Mouse (Mus musculus) E14TG2a.4 (cell line): ENCODE data around the gene Scd2.

Source experiments
- CTCF ChIP-seq: conservative IDR thresholded peaks from 2 replicates; pipeline ENCODE4 v1.5.1; 2014; ENCODE audit warnings: low read length
- NANOG ChIP-seq: IDR thresholded peaks from 2 replicates; pipeline ENCODE4 v1.6.1; 2014; ENCODE audit warnings: borderline replicate concordance, low read length, mixed read lengths
- POU5F1 ChIP-seq: IDR thresholded peaks from 2 replicates; pipeline ENCODE4 v1.6.1; 2014; ENCODE audit warnings: low read length, borderline replicate concordance

GRCm38 (mm10) chr19:44283157-44284024, 10.1 kb upstream of the Scd2 start:
- TF ChIP-seq CTCF (no peak), NANOG (no peak), POU5F1 (no peak)
